Mouse (Mus musculus): ENCODE measurements around the gene Pgls. TPM values are rescaled to one million over a fixed set of nuclear protein-coding genes. Genes with fewer than 3 reads are reported as not detected.

Gene Pgls
- polyA plus RNA-seq, 1 experiment from 2014 or later, result 127 TPM

DNA sequence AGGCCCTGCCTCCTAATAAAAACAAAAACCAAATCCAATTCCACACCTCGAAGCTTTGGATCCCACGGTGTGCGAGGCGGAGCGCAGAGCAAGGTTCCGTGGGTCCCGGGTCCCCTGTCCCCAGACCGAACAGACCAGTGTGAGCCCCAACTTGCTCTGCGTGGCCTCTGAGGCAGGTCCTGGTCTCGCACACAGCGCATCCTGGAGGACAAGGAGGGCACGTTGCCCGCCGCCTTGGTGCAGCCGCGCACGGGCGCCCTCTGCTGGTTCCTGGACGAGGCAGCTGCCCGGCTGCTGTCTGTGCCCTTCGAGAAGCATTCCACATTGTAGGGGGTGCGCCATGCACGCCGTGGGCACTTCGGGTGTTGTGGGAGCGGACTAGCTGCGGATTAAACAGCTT lies 3.9 kb downstream of the Pgls start:
- no peak for DNase-seq (ENCODE audit: low read depth, low spot score)
- H3K27me3 ChIP-seq, result no peaks in the 10 kb centered on the region
- no peak for TF ChIP-seq CTCF (IDR thresholded peaks at IDR 0.05)
- ATAC-seq, result peak; percentile 45
- POLR2A ChIA-PET, result interaction anchor here (0.7 to 3.4 kb wide), 3 partner anchors 27 to 33 kb away, joined by 3 to 15 read pairs (median 12); partner anchors contain the start of gene Slc27a1
- CTCF ChIA-PET, result interaction anchor here (0.7 to 2.7 kb wide), 13 partner anchors 9 to 68 kb away, joined by 3 to 11 read pairs (median 5); partner anchors contain the start of genes Colgalt1, Slc27a1 and Tmem221
- in situ Hi-C loops (cut with MboI; ENCODE audit: low pct_unique_long_range_greater_than_20kb), result no loop called here

DNA sequence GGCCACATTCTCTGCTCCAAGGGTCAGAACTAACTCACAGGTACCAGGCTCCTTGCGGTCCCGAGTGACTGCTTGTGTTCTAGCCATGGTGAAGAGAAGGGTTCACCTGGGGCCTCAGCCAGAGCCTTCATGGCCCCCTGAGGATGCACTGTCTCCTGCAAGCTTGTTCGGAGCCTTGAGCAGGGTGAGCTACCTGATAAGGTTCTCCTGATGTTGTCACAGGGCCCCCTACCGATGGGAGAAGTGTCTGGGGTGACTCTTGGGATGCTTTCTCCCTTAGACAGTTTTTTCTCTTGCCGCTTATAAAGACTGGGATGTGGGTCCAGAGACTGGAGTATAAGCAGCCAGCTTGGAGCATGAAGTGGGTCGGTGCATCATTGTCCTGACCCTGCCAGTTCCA lies 4.4 kb downstream of the Pgls start:
- in situ Hi-C loops (cut with MboI; ENCODE audit: low pct_unique_long_range_greater_than_20kb), result no loop called here
- no peaks in the 10 kb centered on the region for H3K27me3 ChIP-seq
- DNase-seq (ENCODE audit: low read depth, low spot score) (no peak), ATAC-seq (no peak)
- POLR2A ChIA-PET, result interaction anchor here (0.7 to 3.4 kb wide), 3 partner anchors 27 to 33 kb away, joined by 3 to 15 read pairs (median 12); partner anchors contain the start of gene Slc27a1
- TF ChIP-seq CTCF (IDR thresholded peaks at IDR 0.05), result no peak
- CTCF ChIA-PET, result interaction anchor here (0.7 to 2.7 kb wide), 11 partner anchors 8 to 67 kb away, joined by 3 to 11 read pairs (median 5); partner anchors contain the start of genes Colgalt1, Slc27a1 and Tmem221

DNA sequence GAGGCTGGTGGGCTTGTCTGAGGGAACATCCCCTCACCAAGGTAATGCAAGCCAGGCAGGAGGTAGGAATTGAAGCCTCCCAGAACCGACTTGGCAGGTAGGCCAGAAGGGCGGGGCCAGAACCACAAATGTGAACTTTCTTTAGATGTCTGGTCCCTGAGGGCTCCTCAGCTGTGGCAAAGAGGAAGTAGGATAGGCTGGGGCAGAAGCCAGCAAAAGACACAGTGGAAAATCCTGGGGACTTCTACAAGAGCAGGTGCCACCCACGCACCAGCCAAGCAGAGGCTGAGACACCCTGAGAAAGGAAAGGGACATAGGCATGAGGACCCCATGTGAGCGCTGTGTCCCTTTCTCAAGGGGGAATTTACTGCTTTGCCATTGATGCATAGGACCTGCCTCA lies 4.8 kb downstream of the Pgls start:
- POLR2A ChIA-PET, result no interaction called here
- no peaks in the 10 kb centered on the region for H3K27me3 ChIP-seq
- TF ChIP-seq CTCF (IDR thresholded peaks at IDR 0.05), result no peak
- ATAC-seq, result no peak
- in situ Hi-C loops (cut with MboI; ENCODE audit: low pct_unique_long_range_greater_than_20kb), result no loop called here
- CTCF ChIA-PET, result interaction anchor here (0.9 to 2.7 kb wide), 7 partner anchors 10 to 64 kb away, joined by 5 to 11 read pairs (median 6); partner anchors contain the start of genes Colgalt1, Slc27a1 and Tmem221
- DNase-seq (ENCODE audit: low read depth, low spot score), result no peak

DNA sequence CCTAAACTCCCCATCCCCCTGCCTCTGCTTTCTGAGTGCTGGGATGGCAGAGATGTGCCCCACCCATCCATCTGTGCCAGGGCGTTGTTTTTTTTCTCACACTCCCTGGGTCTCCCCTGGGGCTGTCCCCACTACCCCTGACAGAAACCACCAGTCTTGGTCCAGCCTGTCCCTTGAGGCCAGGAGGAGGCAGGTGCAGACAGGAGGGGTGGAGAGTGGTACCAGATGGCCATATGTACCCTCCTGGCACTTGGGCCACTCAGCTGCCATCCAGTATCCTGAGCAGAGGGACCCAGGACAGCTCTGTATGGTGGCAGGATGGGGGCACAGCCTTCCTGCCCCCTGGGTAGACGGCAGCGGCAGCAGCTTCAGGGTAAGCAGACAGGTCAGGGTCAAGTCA lies 5.5 kb downstream of the Pgls start, which contains the start of gene Fam129c:
Gene Fam129c, plus strand, starts transcription at position 198 of the 400 bp plus-strand sequence.
- POLR2A ChIA-PET, result no interaction called here
- CTCF ChIA-PET, result interaction anchor here (1.5 to 2.3 kb wide), 2 partner anchors 11 to 35 kb away, joined by 5 to 12 read pairs; no protein-coding TSS in a partner anchor
- in situ Hi-C loops (cut with MboI; ENCODE audit: low pct_unique_long_range_greater_than_20kb), result no loop called here

DNA sequence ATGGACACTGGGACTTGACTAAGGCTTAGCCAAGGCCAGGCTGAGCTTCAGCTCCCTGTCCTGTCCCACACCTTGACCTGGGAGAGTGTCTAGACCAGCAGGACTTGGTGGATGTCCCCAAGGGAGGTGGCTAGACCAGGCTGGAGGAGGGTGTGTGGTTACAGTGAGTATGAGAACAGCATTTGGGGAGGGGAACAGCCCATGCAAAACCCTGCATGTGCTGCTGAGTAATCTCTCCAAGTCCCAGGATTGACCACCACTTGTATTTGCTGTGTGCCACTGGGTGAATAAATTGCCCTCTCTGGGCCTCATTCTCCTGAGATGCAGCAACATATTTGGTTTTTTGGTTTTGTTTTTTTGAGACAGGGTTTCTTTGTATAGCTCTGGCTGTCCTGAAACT lies 6.4 kb downstream of the Pgls start:
- ChIA-PET POLR2A (no interaction called here), CTCF (interaction anchor here (0.7 to 2.3 kb wide), 4 partner anchors 19 to 68 kb away, joined by 3 to 12 read pairs (median 3); no protein-coding TSS in a partner anchor)
- no peaks in the 10 kb centered on the region for H3K27me3 ChIP-seq
- no peak for ATAC-seq
- in situ Hi-C loops (cut with MboI; ENCODE audit: low pct_unique_long_range_greater_than_20kb), result no loop called here
- no peak for TF ChIP-seq CTCF (IDR thresholded peaks at IDR 0.05)
- DNase-seq (ENCODE audit: low read depth, low spot score), result no peak

More for the DNA sequence above, 5.5 kb downstream of the Pgls start, which contains the start of gene Fam129c:
- no peak for TF ChIP-seq CTCF (IDR thresholded peaks at IDR 0.05)
- DNase-seq (ENCODE audit: low read depth, low spot score), result no peak
- ATAC-seq, result no peak
- H3K27me3 ChIP-seq, result no peaks in the 10 kb centered on the region

DNA sequence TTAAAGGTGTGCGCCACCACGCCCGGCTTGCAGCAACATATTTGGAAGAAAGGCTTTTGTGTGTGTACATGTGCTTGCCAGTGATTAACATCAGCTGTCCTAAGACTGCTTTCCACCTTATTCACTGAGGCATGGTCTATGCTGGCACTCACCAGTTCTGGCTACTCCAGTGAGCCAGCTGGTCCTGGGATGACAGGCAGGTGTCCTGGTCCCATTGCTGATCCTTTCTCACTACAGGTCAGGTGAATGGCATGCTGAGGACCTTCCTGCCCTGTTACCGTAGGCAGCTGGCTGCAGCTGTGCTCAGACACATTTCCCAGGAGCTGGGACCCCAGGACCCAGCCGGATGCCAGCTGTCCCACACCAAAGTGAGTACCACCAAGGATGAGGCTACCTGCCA lies 6.9 kb downstream of the Pgls start:
- CTCF ChIA-PET, result interaction anchor here (0.9 to 2.3 kb wide), 3 partner anchors 19 to 36 kb away, joined by 3 to 12 read pairs (median 3); no protein-coding TSS in a partner anchor

DNA sequence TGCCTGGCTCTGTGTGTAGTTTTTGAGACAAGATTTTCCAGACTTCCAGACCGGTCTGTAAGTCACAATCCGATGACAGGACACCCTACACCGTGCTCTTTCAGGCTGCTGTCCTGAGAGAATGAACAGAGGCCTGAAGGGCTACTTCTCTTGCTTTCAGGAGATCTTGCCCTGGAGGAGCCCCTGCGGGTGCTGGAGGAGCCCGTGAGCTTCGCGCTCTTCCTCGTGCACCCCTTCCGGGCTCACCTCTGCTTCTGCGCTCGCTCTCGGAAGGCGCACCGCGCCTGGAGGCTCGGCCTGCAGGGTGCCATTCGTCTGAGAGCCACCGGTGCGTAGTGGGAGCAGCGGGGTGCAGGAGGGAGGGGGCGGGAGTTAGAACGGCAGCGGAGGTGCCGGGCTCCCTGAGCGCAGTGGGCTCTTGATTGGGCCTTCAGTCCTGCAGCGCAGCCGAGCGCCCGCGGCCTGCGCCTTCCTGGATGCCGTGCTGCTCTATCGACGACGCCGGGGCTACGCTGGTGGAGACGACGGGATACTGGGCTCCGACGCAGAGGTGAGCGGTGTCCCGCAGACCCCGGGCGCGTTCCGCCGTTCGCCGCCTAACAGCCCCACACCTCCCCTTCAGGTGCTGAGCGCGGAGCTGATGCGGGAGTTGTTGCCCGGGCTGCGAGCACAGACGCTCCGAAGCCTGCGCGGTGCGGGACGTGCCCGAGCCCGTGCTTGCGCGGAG lies 10.1 kb downstream of the Pgls start:
- ATAC-seq (no peak), DNase-seq (ENCODE audit: low read depth, low spot score) (no peak)
- no peak for TF ChIP-seq CTCF (IDR thresholded peaks at IDR 0.05)
- no peaks in the 10 kb centered on the region for H3K27me3 ChIP-seq
- ChIA-PET POLR2A (no interaction called here), CTCF (interaction anchor here (0.7 kb wide), 1 partner anchor 39 kb away, joined by 3 read pairs; no protein-coding TSS in a partner anchor)
- in situ Hi-C loops (cut with MboI; ENCODE audit: low pct_unique_long_range_greater_than_20kb), result loop anchor here (5.0 kb wide), 2 partner anchors 40 to 50 kb away; no protein-coding TSS in a partner anchor

More for the DNA sequence above, 6.9 kb downstream of the Pgls start:
- POLR2A ChIA-PET, result interaction anchor here (1.4 kb wide), 1 partner anchor 37 kb away, joined by 6 read pairs; no protein-coding TSS in a partner anchor
- H3K27me3 ChIP-seq, result no peaks in the 10 kb centered on the region
- DNase-seq (ENCODE audit: low read depth, low spot score) (no peak), ATAC-seq (no peak)
- in situ Hi-C loops (cut with MboI; ENCODE audit: low pct_unique_long_range_greater_than_20kb), result no loop called here
- no peak for TF ChIP-seq CTCF (IDR thresholded peaks at IDR 0.05)

DNA sequence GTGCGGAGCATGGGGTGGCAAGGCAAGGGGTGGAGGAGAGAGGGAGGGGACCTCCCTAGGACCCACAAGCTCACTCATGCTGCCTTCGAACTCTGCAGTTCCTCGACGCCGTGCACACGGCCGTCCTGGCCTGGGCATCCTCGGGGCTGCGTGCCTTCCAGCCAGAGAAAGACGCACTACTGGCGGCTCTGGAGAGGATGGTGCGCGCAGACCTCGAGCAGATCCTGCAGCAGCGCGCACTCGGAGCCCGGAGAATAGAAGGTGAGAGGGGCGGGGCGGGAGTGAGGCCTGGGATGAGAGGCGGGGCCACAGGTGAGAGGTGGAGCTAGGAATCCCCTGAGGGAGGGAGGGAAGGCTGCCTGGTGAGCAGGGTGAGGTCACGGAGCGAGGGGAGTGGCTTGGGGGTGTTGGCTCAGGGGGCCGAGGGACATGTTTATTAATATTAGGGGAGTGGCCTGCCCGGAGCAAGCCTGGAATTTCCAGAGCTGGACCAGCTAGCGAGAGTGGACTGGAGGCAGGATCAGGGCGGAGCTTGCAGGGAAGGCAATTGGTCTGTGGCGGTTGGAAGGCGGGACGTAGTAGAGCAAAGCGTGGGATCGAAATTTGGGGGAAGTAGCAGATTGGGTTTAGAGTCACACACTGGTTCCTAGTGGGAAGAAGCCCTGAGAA lies 10.8 kb downstream of the Pgls start:
- ATAC-seq (no peak), DNase-seq (ENCODE audit: low read depth, low spot score) (no peak)
- ChIA-PET POLR2A (interaction anchor here (0.6 kb wide), 1 partner anchor 15 kb away, joined by 6 read pairs; no protein-coding TSS in a partner anchor), CTCF (interaction anchor here (0.7 kb wide), 1 partner anchor 40 kb away, joined by 3 read pairs; no protein-coding TSS in a partner anchor)
- TF ChIP-seq CTCF (IDR thresholded peaks at IDR 0.05), result no peak
- H3K27me3 ChIP-seq, result no peaks in the 10 kb centered on the region
- in situ Hi-C loops (cut with MboI; ENCODE audit: low pct_unique_long_range_greater_than_20kb), result loop anchor here (5.0 kb wide), 2 partner anchors 40 to 50 kb away; no protein-coding TSS in a partner anchor

DNA sequence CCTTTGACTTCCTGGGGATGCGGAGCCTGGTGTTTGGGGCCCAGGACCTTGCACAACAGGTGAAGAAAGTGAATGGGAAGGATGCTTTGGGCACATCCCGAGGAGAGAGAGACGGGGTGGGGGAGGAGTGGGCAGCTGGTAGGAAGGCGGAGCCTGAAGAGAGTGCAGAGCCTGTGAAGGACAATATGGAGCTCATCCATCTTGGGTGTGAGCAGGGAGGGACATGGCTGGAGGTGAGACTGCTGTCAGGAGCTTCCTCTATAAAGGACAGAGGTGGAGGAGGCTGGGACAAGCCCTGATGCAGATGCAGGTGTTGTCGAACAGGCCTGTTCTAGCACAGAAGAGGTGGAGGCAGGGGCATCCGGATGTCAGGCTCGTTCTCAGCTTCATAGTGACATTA lies 12.0 kb downstream of the Pgls start:
- in situ Hi-C loops (cut with MboI; ENCODE audit: low pct_unique_long_range_greater_than_20kb), result loop anchor here (5.0 kb wide), 2 partner anchors 42 to 48 kb away; no protein-coding TSS in a partner anchor
- ChIA-PET POLR2A (no interaction called here), CTCF (interaction anchor here (1.5 to 2.8 kb wide), 3 partner anchors 8 to 57 kb away, joined by 5 to 11 read pairs (median 6); no protein-coding TSS in a partner anchor)
- no peak for TF ChIP-seq CTCF (IDR thresholded peaks at IDR 0.05)
- DNase-seq (ENCODE audit: low read depth, low spot score), result no peak
- ATAC-seq, result no peak
- H3K27me3 ChIP-seq, result no peaks in the 10 kb centered on the region

Measured in Patski (cell line).